Mouse (Mus musculus) lung, adult 18-20 months (tissue): ENCODE data around the gene Arntl2.
"Not testable (repeated sequence)": the region's sequence is repeated elsewhere in the genome, so short reads cannot be mapped to it uniquely, and the experiment has no call there.

Source experiments
- DNase-seq, 2 experiments: peaks; one replicate each; pipeline ENCODE4 v3.0.0; 2022; ENCODE audit warnings: mixed read lengths in 2 of 2

The Arntl2 gene

GRCm38 (mm10) chr6:146850050-146850449 is 54.2 kb downstream of the Arntl2 start, which contains the start of gene Smco2:
TSS of gene Smco2 (plus strand) at chr6:146850104.
- no peak for DNase-seq

DNA sequence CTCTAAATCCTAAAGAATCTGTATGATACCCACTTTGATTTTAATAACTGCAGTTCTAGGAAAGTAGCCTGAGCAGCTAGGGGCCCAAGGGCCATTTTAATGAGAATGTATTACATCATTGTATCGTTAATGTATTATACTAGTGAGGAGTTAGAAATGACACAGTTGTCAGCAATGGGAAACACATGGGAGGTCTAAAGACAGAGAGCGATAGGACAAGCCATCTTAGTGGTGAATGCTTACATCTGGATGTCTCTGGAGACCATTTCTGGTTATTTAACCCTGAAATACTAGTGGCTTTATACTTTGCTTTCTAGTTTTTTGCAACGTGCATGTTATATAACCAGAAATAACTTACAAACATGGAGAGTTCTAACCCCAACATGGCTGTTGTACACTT is 56.1 kb downstream of the Arntl2 start:
- no peak for DNase-seq

DNA sequence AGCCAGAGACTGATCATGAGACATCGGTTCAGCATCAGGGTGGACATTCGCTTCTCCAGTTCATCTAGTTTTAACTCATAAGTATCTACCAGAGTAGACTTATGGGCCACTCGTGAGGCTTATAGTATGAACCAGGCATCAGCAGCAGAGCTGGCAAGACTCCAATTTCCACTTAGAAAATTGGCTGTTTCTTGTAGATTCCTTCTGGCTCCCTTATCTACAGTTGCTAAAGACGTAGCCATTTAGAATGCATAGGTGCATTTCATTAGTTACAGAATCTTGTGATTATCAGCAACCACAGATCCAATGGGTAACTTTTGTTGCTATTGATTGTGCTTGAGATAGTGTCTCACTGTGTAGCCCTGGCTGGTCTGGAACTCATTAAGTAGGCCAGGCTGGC is 56.9 kb downstream of the Arntl2 start:
- no peak for DNase-seq

DNA sequence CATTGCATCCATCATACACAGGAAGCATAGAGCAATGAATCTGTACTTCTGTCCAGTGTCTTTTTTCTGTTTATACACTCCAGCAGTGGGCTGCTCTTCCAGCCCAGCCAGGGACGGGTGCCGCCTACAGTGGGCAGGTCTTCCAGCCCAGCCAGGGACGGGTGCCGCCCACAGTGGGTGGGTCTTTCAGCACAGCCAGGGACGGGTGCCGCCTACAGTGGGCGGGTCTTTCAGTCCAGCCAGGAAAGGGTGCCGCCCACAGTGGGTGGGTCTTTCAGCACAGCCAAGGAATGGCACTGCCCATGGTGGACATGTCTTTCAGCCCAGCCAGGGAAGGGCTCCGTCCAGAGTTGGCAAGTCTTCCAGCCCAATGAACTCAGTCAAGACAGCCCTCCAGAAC is 59.3 kb downstream of the Arntl2 start:
- no peak for DNase-seq

- no peak for DNase-seq
These were observed 61.5 kb downstream of the Arntl2 start for GRCm38 (mm10) chr6:146857386-146857785.

GRCm38 (mm10) chr6:146863154-146863553 is 67.3 kb downstream of the Arntl2 start:
- no peak for DNase-seq

DNA sequence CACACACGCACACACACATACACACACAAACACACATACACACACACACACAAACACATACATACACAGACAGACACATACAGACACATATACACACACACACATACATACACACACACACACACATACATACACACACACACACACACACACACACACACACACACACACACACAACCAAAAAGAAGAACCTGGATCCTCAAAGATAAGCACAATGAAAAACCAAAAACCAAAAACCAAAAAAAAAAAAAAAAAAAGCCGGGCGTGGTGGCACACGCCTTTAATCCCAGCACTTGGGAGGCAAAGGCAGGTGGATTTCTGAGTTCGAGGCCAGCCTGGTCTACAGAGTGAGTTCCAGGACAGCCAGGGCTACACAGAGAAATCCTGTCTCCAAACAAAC is 68.5 kb downstream of the Arntl2 start:
- DNase-seq: not testable (repeated sequence)

DNA sequence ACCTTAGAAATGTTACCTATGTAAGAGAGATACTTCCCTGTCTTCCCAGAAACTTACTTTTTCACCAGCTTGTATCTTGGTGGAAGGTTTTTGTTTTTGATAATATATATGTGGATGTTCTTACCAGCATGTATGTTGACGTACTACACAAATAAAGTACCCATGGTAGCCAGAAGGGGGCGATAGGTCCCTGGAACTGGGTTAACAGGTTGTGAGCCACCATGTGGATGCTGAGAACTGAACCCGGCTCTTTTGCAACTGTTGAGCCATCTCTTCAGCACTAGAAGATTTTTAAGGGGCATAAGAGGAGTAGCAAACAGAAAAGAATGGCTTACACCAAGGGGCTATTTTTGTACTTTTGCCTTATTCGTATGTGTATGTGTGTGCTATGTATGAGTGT is 69.8 kb downstream of the Arntl2 start:
- no peak for DNase-seq

- DNase-seq: no peak
These were observed 76.1 kb downstream of the Arntl2 start for GRCm38 (mm10) chr6:146871975-146872374.

- DNase-seq: no peak
These were observed 78.6 kb downstream of the Arntl2 start for GRCm38 (mm10) chr6:146874415-146874814.

- DNase-seq: no peak
These were observed 81.0 kb downstream of the Arntl2 start for GRCm38 (mm10) chr6:146876820-146877219.

DNA sequence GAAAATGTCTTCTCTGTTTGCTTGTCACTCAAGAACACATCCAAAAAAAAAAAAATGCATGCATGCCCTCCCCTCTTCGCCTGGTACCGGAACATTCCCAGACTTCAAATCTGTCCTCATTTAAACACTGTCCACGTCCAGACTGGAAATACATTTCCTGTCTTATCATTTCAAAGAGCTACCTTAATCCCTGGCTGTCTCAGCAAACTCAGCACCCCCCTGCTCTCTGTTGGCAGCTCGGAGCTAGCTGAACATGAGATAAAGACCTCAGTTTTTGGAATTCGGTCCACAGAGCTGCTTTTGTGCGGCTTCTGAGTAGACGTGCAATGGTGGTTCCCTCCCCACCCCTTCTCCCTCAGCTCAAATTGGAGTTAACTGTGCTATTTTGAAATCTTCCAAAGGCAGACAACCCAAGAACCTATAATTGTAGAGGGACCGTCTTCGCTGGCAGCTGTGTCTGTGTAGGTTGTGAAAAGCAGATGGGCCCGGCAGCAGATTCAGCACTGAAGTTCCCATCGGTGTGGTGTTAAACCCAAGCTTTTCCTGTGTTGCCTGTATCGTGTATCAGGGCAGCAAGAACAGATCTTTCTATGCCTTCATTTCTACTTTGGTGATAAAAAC is 81.7 kb downstream of the Arntl2 start:
- DNase-seq: no peak

DNA sequence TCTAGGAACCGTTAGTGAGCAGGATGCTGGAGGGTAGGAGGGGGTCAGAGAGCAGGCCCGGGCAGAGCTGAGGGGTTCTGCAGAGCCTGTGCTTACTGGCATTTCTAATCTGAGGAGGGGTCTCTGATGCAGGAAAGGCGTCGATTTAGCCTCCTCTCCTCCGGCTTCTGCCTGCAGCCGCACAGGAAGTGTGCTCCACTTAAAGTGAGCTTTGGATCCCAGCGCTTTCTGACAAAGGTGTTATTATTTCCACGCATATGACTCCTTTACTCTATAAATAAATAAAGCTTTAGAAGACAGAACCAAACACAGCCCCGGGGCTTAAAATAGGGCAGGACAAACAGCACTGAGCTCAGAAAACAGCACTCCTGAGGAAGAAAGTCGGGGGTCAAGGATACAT is 83.1 kb downstream of the Arntl2 start:
- DNase-seq: no peak

DNA sequence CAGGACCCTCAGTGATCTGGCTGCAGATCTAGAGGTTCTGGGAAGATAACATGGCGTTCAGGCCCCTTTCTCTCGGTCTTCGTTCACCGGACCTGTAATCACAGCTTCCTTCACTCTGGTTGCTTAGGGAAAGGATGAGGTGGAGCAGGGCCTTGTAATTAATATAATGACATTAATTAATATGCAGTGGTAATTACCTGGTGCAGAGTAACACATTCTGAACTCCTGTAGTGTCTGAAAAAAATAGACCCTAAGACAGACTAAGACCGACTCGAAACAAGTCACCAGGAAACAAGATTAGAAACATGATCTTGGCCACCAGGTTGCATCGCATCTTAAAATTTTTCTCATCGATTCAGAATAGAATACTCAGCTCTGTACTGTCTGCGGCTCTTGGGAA is 84.0 kb downstream of the Arntl2 start:
- no peak for DNase-seq

DNA sequence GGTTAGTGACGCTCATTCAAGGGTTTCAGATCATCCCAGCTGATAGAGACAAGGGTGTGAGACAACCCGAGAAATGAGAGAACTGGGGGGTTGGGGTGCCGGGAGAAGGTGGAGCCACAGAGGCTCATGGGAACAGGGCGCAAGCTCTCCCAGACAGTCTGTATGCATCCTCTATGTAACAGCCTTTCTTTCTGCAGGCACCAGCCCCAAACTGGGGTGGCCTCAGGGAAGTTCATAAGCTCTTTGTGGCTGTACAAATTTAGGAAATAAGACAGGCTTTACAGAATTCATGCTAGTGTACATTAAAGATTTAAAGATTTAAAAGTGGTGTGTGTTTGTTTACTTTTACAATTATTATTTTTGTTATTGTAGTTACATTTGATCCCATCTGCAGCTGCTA is 84.4 kb downstream of the Arntl2 start:
- no peak for DNase-seq

DNA sequence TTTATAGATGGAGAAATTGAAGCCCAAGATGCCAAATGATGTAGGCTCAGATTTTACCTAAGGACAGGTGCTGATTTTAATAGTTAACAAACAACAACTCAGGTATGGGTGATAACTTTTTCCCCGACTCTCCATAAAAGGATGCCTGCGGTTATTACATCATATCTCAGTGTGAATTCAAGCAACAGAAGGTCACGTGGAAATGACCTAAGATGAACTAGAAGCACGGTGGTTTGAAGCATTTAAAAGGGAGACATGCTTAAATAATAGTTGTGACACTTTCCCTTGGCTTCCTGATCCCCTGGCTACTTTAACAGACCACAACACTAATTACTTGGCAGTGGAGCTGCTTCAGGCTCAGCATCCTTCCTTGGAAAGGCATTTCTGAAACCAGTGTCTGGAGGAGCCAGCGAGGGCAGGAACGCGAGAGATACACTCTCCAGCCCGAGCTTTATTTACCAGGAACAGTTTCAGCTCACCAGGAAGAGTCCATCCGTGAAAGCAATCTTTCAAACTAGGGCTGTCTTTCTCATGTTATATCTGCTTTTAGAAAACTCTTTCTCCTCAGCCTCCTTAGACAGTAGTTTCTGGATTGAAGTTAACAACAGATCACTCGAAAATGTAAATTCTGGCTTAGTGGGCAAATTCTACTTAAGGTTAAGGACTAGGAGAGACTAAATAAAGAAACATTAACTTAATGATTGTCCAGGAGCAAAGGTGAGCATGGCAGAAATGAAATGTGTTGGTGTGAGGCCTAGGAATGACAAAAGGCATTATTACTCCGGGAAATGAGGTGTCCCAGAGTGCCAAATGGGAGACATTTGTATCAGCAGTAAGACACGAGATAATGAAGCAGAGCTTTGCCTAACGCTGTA is 86.3 kb downstream of the Arntl2 start:
- no peak for DNase-seq
